Mouse (Mus musculus) heart, postnatal 0 days (tissue): Measurements from ENCODE around the gene Fuca1.

ENCODE experiments used
- CTCF ChIP-seq: IDR thresholded peaks from 2 replicates; pipeline ENCODE4 v1.5.1; 2016; ENCODE audit warnings: antibody characterized with exemption, control low read depth, low read depth
- EP300 ChIP-seq: IDR thresholded peaks from 2 replicates; pipeline ENCODE4 v1.6.1; 2016; ENCODE audit warnings: antibody characterized with exemption, low read depth

GRCm38 (mm10) chr4:135891539-135891938 lies 29.0 kb upstream of the Fuca1 start:
- no peak for TF ChIP-seq CTCF
- no peak for TF ChIP-seq EP300
